Mouse (Mus musculus): ENCODE data around the gene Rab31.

Gene Rab31

GRCm38 (mm10) chr17:65783182-65784161 lies 10.9 kb upstream of the Rab31 start:
- CTCF ChIA-PET = no interaction called here

GRCm38 (mm10) chr17:65782551-65783141 lies 10.1 kb upstream of the Rab31 start, which contains the start of gene Ppp4r1:
Gene Ppp4r1 (plus strand): TSS chr17:65782573.
- CTCF ChIA-PET = no interaction called here

- CTCF ChIA-PET = interaction anchor here (0.6 kb wide), 1 partner anchor 56 kb away, joined by 3 read pairs; no protein-coding TSS in a partner anchor
Observed at GRCm38 (mm10) chr17:65780970-65781369, 8.4 kb upstream of the Rab31 start.

- CTCF ChIA-PET = no interaction called here
Observed at GRCm38 (mm10) chr17:65777461-65777860, 4.9 kb upstream of the Rab31 start.

GRCm38 (mm10) chr17:65776228-65776627 lies 3.7 kb upstream of the Rab31 start:
- CTCF ChIA-PET = no interaction called here

GRCm38 (mm10) chr17:65774439-65774838 lies 1.9 kb upstream of the Rab31 start:
- CTCF ChIA-PET = no interaction called here

GRCm38 (mm10) chr17:65773617-65774016 lies 1.1 kb upstream of the Rab31 start:
- CTCF ChIA-PET = no interaction called here

- CTCF ChIA-PET = no interaction called here
Observed at GRCm38 (mm10) chr17:65770982-65771915, 1.3 kb downstream of the Rab31 start.

- CTCF ChIA-PET = no interaction called here
Observed at GRCm38 (mm10) chr17:65768486-65768885, 4.1 kb downstream of the Rab31 start.

GRCm38 (mm10) chr17:65763221-65763620 lies 9.3 kb downstream of the Rab31 start:
- CTCF ChIA-PET = no interaction called here

- CTCF ChIA-PET = no interaction called here
Observed at GRCm38 (mm10) chr17:65757150-65757549, 15.4 kb downstream of the Rab31 start.

- CTCF ChIA-PET = no interaction called here
Observed at GRCm38 (mm10) chr17:65755857-65756256, 16.7 kb downstream of the Rab31 start.

- CTCF ChIA-PET = no interaction called here
Observed at GRCm38 (mm10) chr17:65753130-65753529, 19.4 kb downstream of the Rab31 start.

GRCm38 (mm10) chr17:65750301-65750700 lies 22.3 kb downstream of the Rab31 start:
- CTCF ChIA-PET = interaction anchor here (0.6 kb wide), 1 partner anchor 44 kb away, joined by 3 read pairs; no protein-coding TSS in a partner anchor

- CTCF ChIA-PET = no interaction called here
Observed at GRCm38 (mm10) chr17:65749803-65750202, 22.7 kb downstream of the Rab31 start.

- CTCF ChIA-PET = interaction anchor here (0.6 kb wide), 1 partner anchor 12 kb away, joined by 3 read pairs; no protein-coding TSS in a partner anchor
Observed at GRCm38 (mm10) chr17:65748997-65749396, 23.6 kb downstream of the Rab31 start.

- CTCF ChIA-PET = no interaction called here
Observed at GRCm38 (mm10) chr17:65746314-65746713, 26.2 kb downstream of the Rab31 start.

GRCm38 (mm10) chr17:65743664-65744330 lies 28.8 kb downstream of the Rab31 start:
- CTCF ChIA-PET = interaction anchor here (0.6 kb wide), 1 partner anchor 18 kb away, joined by 4 read pairs; no protein-coding TSS in a partner anchor

- CTCF ChIA-PET = no interaction called here
Observed at GRCm38 (mm10) chr17:65742969-65743368, 29.6 kb downstream of the Rab31 start.

- CTCF ChIA-PET = no interaction called here
Observed at GRCm38 (mm10) chr17:65742245-65742905, 30.2 kb downstream of the Rab31 start.

GRCm38 (mm10) chr17:65741565-65741964 lies 31.0 kb downstream of the Rab31 start:
- CTCF ChIA-PET = no interaction called here
